Comparison of ENCODE assay signal across 18 mouse cellular contexts in the genomic region with DNA sequence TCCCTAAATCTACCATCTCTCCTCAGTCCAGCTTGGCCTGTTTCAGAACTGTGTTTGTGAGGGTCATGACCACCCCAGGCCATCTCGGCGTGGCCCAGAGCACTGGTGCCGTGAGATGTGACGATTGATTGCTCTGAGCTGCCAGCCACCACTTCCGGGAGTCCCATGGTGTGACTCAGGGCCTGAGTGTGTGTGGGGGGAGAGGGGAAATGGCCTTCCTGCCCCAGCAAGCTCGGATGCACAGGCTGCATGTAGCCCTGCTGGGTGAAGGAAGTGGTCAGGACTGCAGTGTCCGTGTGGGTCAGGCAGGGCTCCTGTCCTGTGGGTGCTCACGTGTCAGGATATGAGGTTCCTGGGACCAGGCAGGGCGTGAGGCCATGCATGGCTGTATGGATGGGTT. TPM values are rescaled to one million over a fixed set of nuclear protein-coding genes. Genes with fewer than 3 reads are reported as not detected.
A peak's percentile ranks its signal among the peaks of the same experiment; 100 is the strongest.
DNase-seq lines count a peak whose midpoint lies in the region; ATAC-seq and TF ChIP-seq lines count a peak whose summit lies in the region.
"Had no signal": no experiment of that assay in that cellular context is flagged by ENCODE, and none has a peak within 500 bp of the region (broad histone marks: within the 10 kb centered on the region; RNA-seq: fewer than 3 reads in every experiment).

No protein-coding gene starts in this region.

- no peak overlapping the region for H3K4me2 ChIP-seq in liver, embryonic 11.5 days
- no peak overlapping the region for H3K4me2 ChIP-seq in liver, embryonic 12.5 days
- no peak overlapping the region for H3K4me2 ChIP-seq in liver, embryonic 16.5 days (ENCODE audit: low read depth, low read length)
- no peak overlapping the region for H3K4me2 ChIP-seq in midbrain, postnatal 0 days (ENCODE audit: low read depth, low read length, poor library complexity, severe bottlenecking)
- H3K4me2 ChIP-seq: embryonic facial prominence, embryonic 12.5 days; heart, embryonic 15.5 days; hindbrain, embryonic 13.5 days; limb, embryonic 12.5 days; lung, embryonic 15.5 days; midbrain, embryonic 13.5 days; neural tube, embryonic 13.5 days had no signal

- intact Hi-C loops in left cerebral cortex, postnatal 36 days (cut with DNase I): no loop called here

- no peak for ATAC-seq in liver, embryonic 11.5 days (replicated peaks; ENCODE audit: low FRiP score)
- no peak for ATAC-seq in liver, embryonic 12.5 days
- 0 out of 2 replicates have a peak, but pooled peaks have one; percentile 3 for ATAC-seq in liver, embryonic 16.5 days (ENCODE audit: low read depth)
- ATAC-seq in neutrophil, adult 5-6 weeks (ENCODE audit: extremely low read depth, insufficient number of reproducible peaks, low FRiP score, poor library complexity, severe bottlenecking): peak; percentile 22; the same call in 1 of the 2 replicates
- no peak for ATAC-seq in midbrain, postnatal 0 days (ENCODE audit: low FRiP score)
- ATAC-seq: midbrain, embryonic 13.5 days had no signal

- 40% methylated on average over 9 of the region's 9 CpGs for WGBS in liver, embryonic 11.5 days
- 28% methylated on average over 9 of the region's 9 CpGs for WGBS in liver, embryonic 12.5 days (ENCODE audit: insufficient replicate concordance)
- 13% methylated on average over 9 of the region's 9 CpGs for WGBS in liver, embryonic 16.5 days (ENCODE audit: insufficient replicate concordance)
- WGBS in midbrain, postnatal 0 days: 85% methylated on average over 9 of the region's 9 CpGs
- WGBS in midbrain, embryonic 10.5 days: 79% methylated on average over 9 of the region's 9 CpGs

- H3K36me3 ChIP-seq in liver, embryonic 11.5 days (ENCODE audit: control insufficient read depth, insufficient read depth, low read length): no peaks in the 10 kb centered on the region
- no peaks in the 10 kb centered on the region for H3K36me3 ChIP-seq in liver, embryonic 12.5 days
- no peaks in the 10 kb centered on the region for H3K36me3 ChIP-seq in liver, embryonic 16.5 days (ENCODE audit: control insufficient read depth, insufficient read depth)
- H3K36me3 ChIP-seq in midbrain, postnatal 0 days (ENCODE audit: insufficient read depth, low read length): peaks cover 42% of the 10 kb centered on the region
- no peaks in the 10 kb centered on the region for H3K36me3 ChIP-seq in midbrain, embryonic 10.5 days
- H3K36me3 ChIP-seq: embryonic facial prominence, embryonic 12.5 days; heart, embryonic 15.5 days; limb, embryonic 12.5 days; lung, embryonic 15.5 days had no signal

- no peaks in the 10 kb centered on the region for H3K9me3 ChIP-seq in liver, embryonic 11.5 days (ENCODE audit: control insufficient read depth, low read length)
- H3K9me3 ChIP-seq in liver, embryonic 12.5 days (replicated peaks): no peaks in the 10 kb centered on the region
- no peaks in the 10 kb centered on the region for H3K9me3 ChIP-seq in liver, embryonic 16.5 days (replicated peaks; ENCODE audit: control insufficient read depth, low read length)
- no peaks in the 10 kb centered on the region for H3K9me3 ChIP-seq in midbrain, postnatal 0 days (ENCODE audit: low read length)
- H3K9me3 ChIP-seq in midbrain, embryonic 10.5 days (replicated peaks): no peaks in the 10 kb centered on the region
- H3K9me3 ChIP-seq: embryonic facial prominence, embryonic 12.5 days; heart, embryonic 15.5 days; hindbrain, embryonic 13.5 days; limb, embryonic 12.5 days; lung, embryonic 15.5 days; midbrain, embryonic 13.5 days; neural tube, embryonic 13.5 days had no signal

- peak overlapping the region; percentile 25; the same call in 1 of the 2 replicates for H3K9ac ChIP-seq in liver, embryonic 11.5 days (ENCODE audit: low read depth, low read length)
- no peak overlapping the region for H3K9ac ChIP-seq in liver, embryonic 12.5 days
- H3K9ac ChIP-seq in liver, embryonic 16.5 days (ENCODE audit: low read depth, low read length): no peak overlapping the region
- H3K9ac ChIP-seq in midbrain, postnatal 0 days (replicated peaks; ENCODE audit: low read length, poor library complexity, severe bottlenecking): no peak overlapping the region
- H3K9ac ChIP-seq: embryonic facial prominence, embryonic 12.5 days; heart, embryonic 15.5 days; hindbrain, embryonic 13.5 days; limb, embryonic 12.5 days; lung, embryonic 15.5 days; midbrain, embryonic 13.5 days; neural tube, embryonic 13.5 days had no signal

- no peak for DNase-seq in liver, embryonic 11.5 days (ENCODE audit: low spot score)
- peak; percentile 44 for DNase-seq in NIH3T3 (ENCODE audit: low read depth)
- no peak for DNase-seq in midbrain, postnatal 0 days (ENCODE audit: low spot score)
- no peak for DNase-seq in midbrain, embryonic 10.5 days (ENCODE audit: low spot score)
- DNase-seq in left cerebral cortex, postnatal 36 days (ENCODE audit: low spot score in 2 of 2): no peak
- DNase-seq: B cell, adult 2 months; cerebellum, postnatal 10 days; kidney, adult 8-10 months had no signal

- TF ChIP-seq CTCF in midbrain, postnatal 0 days (IDR thresholded peaks at IDR 0.05): no peak

- H3K27me3 ChIP-seq in liver, embryonic 11.5 days (replicated peaks; ENCODE audit: control insufficient read depth, insufficient read depth, low read length): peaks cover 7% of the 10 kb centered on the region
- H3K27me3 ChIP-seq in liver, embryonic 12.5 days (replicated peaks): peaks cover 25% of the 10 kb centered on the region
- H3K27me3 ChIP-seq in liver, embryonic 16.5 days (ENCODE audit: control insufficient read depth, insufficient read depth, low read depth, low read length): peaks cover 5% of the 10 kb centered on the region; the same call in 1 of the 2 replicates
- H3K27me3 ChIP-seq in midbrain, postnatal 0 days (ENCODE audit: insufficient read depth, low read length): no peaks in the 10 kb centered on the region
- peaks cover 39% of the 10 kb centered on the region for H3K27me3 ChIP-seq in midbrain, embryonic 10.5 days (ENCODE audit: low read depth, poor library complexity, severe bottlenecking)

- peaks cover 8% of the 10 kb centered on the region; the same call in 1 of the 2 replicates for H3K4me1 ChIP-seq in liver, embryonic 11.5 days (replicated peaks; ENCODE audit: control insufficient read depth, insufficient read depth, low read length)
- peaks cover 29% of the 10 kb centered on the region for H3K4me1 ChIP-seq in liver, embryonic 12.5 days
- H3K4me1 ChIP-seq in liver, embryonic 16.5 days (ENCODE audit: control insufficient read depth, low read depth, low read length): peaks cover 5% of the 10 kb centered on the region
- no peaks in the 10 kb centered on the region for H3K4me1 ChIP-seq in midbrain, postnatal 0 days (ENCODE audit: insufficient read depth, low read length)
- peaks cover 36% of the 10 kb centered on the region for H3K4me1 ChIP-seq in midbrain, embryonic 10.5 days
- H3K4me1 ChIP-seq: limb, embryonic 12.5 days; lung, embryonic 15.5 days had no signal

- H3K27ac ChIP-seq in liver, embryonic 11.5 days (ENCODE audit: low read depth, low read length): no peak overlapping the region
- no peak overlapping the region for H3K27ac ChIP-seq in liver, embryonic 12.5 days
- H3K27ac ChIP-seq in liver, embryonic 16.5 days (ENCODE audit: low read length): no peak overlapping the region
- no peak overlapping the region for H3K27ac ChIP-seq in midbrain, postnatal 0 days (ENCODE audit: low read depth, low read length)
- no peak overlapping the region for H3K27ac ChIP-seq in midbrain, embryonic 10.5 days (replicated peaks)
- H3K27ac ChIP-seq: embryonic facial prominence, embryonic 12.5 days; heart, embryonic 15.5 days; hindbrain, embryonic 13.5 days; limb, embryonic 12.5 days; lung, embryonic 15.5 days; midbrain, embryonic 13.5 days; neural tube, embryonic 13.5 days had no signal

- no peak overlapping the region for H3K4me3 ChIP-seq in liver, embryonic 11.5 days (ENCODE audit: low read depth, low read length)
- no peak overlapping the region for H3K4me3 ChIP-seq in liver, embryonic 12.5 days
- H3K4me3 ChIP-seq in liver, embryonic 16.5 days (ENCODE audit: low read depth, low read length): no peak overlapping the region
- no peak overlapping the region for H3K4me3 ChIP-seq in midbrain, postnatal 0 days (ENCODE audit: low read depth, low read length)
- no peak overlapping the region for H3K4me3 ChIP-seq in midbrain, embryonic 10.5 days
- H3K4me3 ChIP-seq: embryonic facial prominence, embryonic 12.5 days; heart, embryonic 15.5 days; hindbrain, embryonic 13.5 days; limb, embryonic 12.5 days; lung, embryonic 15.5 days; midbrain, embryonic 13.5 days; neural tube, embryonic 13.5 days had no signal

RNA-seq across cellular contexts. Expression of a gene that starts 23.7 kb away (rescaled TPM):
- polyA plus RNA-seq in liver, embryonic 11.5 days (2014; fragmentation: Nextera tagmentation; extraction: Ambion mirVana): 0.32 and 0.42 TPM in 2 replicates
- 0.01 and 0.02 TPM in 2 replicates for polyA plus RNA-seq in liver, embryonic 12.5 days (2016; fragmentation: Nextera tagmentation; extraction: Ambion mirVana)
- polyA plus RNA-seq in liver, embryonic 16.5 days (2015; fragmentation: Nextera tagmentation; extraction: Ambion mirVana): 0.04 TPM in 1 of 2 replicates, not detected in the other
- under 0.01 and 0.12 TPM in 2 replicates for total RNA-seq in neutrophil, adult 5-6 weeks (2017)
- total RNA-seq in midbrain, postnatal 0 days (2014; rRNA removed): 95.0 and 98.6 TPM in 2 replicates
- 77.6 and 107 TPM in 2 replicates for polyA plus RNA-seq in midbrain, postnatal 0 days (2015; fragmentation: Nextera tagmentation; extraction: Ambion mirVana)
- polyA plus RNA-seq in midbrain, embryonic 10.5 days (2016; fragmentation: Nextera tagmentation; extraction: Ambion mirVana): 0.07 and 0.12 TPM in 2 replicates
- total RNA-seq in left cerebral cortex, postnatal 36 days (2021): 100 to 1,000 TPM; 162 to 195 TPM

RNA-seq across cellular contexts. Expression of a gene that starts 36.6 kb away (rescaled TPM):
- 546 and 596 TPM in 2 replicates for polyA plus RNA-seq in liver, embryonic 11.5 days (2014; fragmentation: Nextera tagmentation; extraction: Ambion mirVana)
- polyA plus RNA-seq in liver, embryonic 12.5 days (2016; fragmentation: Nextera tagmentation; extraction: Ambion mirVana): 385 and 404 TPM in 2 replicates
- 161 and 209 TPM in 2 replicates for polyA plus RNA-seq in liver, embryonic 16.5 days (2015; fragmentation: Nextera tagmentation; extraction: Ambion mirVana)
- 782 and 849 TPM in 2 replicates for total RNA-seq in neutrophil, adult 5-6 weeks (2017)
- total RNA-seq in midbrain, postnatal 0 days (2014; rRNA removed): 177 and 203 TPM in 2 replicates
- polyA plus RNA-seq in midbrain, postnatal 0 days (2015; fragmentation: Nextera tagmentation; extraction: Ambion mirVana): 125 and 148 TPM in 2 replicates
- 282 and 358 TPM in 2 replicates for polyA plus RNA-seq in midbrain, embryonic 10.5 days (2016; fragmentation: Nextera tagmentation; extraction: Ambion mirVana)
- total RNA-seq in left cerebral cortex, postnatal 36 days (2021): 100 to 1,000 TPM; 161 to 162 TPM

RNA-seq across cellular contexts. Expression of a gene that starts 43.4 kb away (rescaled TPM):
- 0.53 and 0.97 TPM in 2 replicates for polyA plus RNA-seq in liver, embryonic 11.5 days (2014; fragmentation: Nextera tagmentation; extraction: Ambion mirVana)
- 0.26 and 0.42 TPM in 2 replicates for polyA plus RNA-seq in liver, embryonic 12.5 days (2016; fragmentation: Nextera tagmentation; extraction: Ambion mirVana)
- not detected in 2 replicates for polyA plus RNA-seq in liver, embryonic 16.5 days (2015; fragmentation: Nextera tagmentation; extraction: Ambion mirVana)
- total RNA-seq in neutrophil, adult 5-6 weeks (2017): not detected in 2 replicates
- 7.6 and 15.2 TPM in 2 replicates for total RNA-seq in midbrain, postnatal 0 days (2014; rRNA removed)
- 7.2 and 8.8 TPM in 2 replicates for polyA plus RNA-seq in midbrain, postnatal 0 days (2015; fragmentation: Nextera tagmentation; extraction: Ambion mirVana)
- 1.5 and 2.4 TPM in 2 replicates for polyA plus RNA-seq in midbrain, embryonic 10.5 days (2016; fragmentation: Nextera tagmentation; extraction: Ambion mirVana)
- total RNA-seq in left cerebral cortex, postnatal 36 days (2021): 10 to 100 TPM; 10.2 to 17.0 TPM

Comparison
In these comparisons a context has a peak if more than half of its experiments do, and no peak if none do; other contexts are left out.
1. ATAC-seq: peak in liver, embryonic 16.5 days (single experiment) and neutrophil, adult 5-6 weeks (single experiment); none in liver, embryonic 11.5 days (single experiment), liver, embryonic 12.5 days (single experiment) and midbrain, postnatal 0 days (single experiment).
2. RNA of a gene that starts 23.7 kb away (polyA plus RNA-seq): 77.6 to 107 TPM in midbrain, postnatal 0 days; 0.32 to 0.42 TPM in liver, embryonic 11.5 days, 0.04 TPM in liver, embryonic 16.5 days, 0.07 to 0.12 TPM in midbrain, embryonic 10.5 days and 0.01 to 0.02 TPM in liver, embryonic 12.5 days; every median in the first group is over 10 times any median in the second.